Mouse (Mus musculus) c-Kit-positive CD71-negative TER-119-negative erythroid progenitor cells, embryonic 14.5 days (primary cell): ENCODE measurements around the gene Gm7544.
"Not testable (repeated sequence)": the region's sequence is repeated elsewhere in the genome, so short reads cannot be mapped to it uniquely, and the experiment has no call there.

Experiments used
- DNase-seq: peaks from one replicate; pipeline ENCODE4 v3.0.0-alpha.2; 2013; ENCODE audit warnings: low read depth

Gm7544 gene

DNA sequence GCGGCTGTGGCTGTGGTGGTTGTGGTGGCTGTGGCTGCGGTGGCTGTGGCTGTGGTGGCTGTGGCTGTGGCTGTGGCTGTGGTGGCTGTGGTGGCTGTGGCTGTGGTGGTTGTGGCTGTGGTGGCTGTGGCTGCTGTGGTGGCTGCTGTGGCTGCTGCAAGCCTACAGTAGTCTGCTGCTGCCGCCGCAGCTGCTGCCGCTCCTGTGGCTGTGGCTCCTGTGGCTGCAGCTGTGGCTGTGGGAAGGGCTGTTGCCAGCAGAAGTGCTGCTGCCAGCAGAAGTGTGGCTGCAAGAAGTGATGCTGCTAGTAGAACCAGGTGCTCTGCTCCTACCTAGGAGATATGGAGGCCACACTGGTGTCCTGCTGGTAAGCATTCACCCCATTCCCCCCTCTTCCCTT, 42.4 kb downstream of the Gm7544 start:
- not testable (repeated sequence) for DNase-seq

GRCm38 (mm10) chr1:82913025-82913424, 42.8 kb downstream of the Gm7544 start, which contains the start of gene A030005L19Rik:
Gene A030005L19Rik, plus strand, starts transcription at chr1:82913325.
- no peak for DNase-seq

DNA sequence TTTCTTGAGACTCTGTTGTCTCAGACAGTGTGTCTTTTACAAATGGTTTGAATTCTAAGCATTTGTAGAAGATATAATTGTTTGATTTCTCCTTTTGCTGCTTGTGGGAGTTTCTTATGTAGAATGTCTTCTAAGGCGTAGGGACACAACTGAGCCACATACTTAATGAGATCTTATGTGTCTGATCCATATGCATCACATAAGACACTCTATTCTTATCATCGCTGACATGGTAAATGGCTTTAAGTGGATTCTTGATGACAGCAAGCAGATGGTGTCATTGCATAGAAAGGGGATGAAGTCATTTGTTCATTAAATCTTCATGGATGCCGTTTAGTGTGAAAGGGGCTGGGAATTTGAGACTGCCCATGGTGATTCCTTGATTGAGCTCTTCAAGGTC, 49.9 kb downstream of the Gm7544 start:
- DNase-seq, result no peak
